17 mouse cellular contexts compared by ENCODE assay signal in the genomic region with DNA sequence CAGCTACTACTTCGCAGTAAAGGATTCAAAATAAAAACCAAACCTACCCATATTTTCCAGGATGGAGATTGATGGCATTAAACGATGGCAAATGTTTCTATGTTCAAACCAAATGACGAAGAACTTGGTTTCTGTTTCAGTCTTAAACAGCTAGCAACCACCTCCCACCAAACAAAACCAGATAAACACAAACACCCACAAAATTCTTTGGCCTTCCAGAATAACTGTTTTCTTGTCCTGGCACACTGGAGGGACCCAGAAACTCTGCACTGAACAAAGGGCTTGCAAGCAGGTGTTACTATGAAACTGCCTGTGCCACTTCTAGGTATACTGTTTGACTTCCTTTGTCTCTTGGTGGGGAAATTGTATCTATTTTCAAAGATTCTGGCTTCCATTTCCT. TPM values are rescaled to one million over a fixed set of nuclear protein-coding genes. Genes with fewer than 3 reads are reported as not detected.
DNase-seq lines count a peak whose midpoint lies in the region; TF ChIP-seq lines count a peak whose summit lies in the region.
"Had no signal": no experiment of that assay in that cellular context is flagged by ENCODE, and none has a peak within 500 bp of the region (broad histone marks: within the 10 kb centered on the region; RNA-seq: fewer than 3 reads in every experiment).

No protein-coding gene starts in this region.

- TF ChIP-seq CTCF in lung, adult 2 months (IDR thresholded peaks at IDR 0.05; ENCODE audit: insufficient read depth, low read length): no peak

- DNase-seq in heart, adult 11 months: peak; percentile 4
- DNase-seq in heart, adult 8-10 months (ENCODE audit: low spot score): no peak
- peak; percentile 2 for DNase-seq in T-cell, adult 2 months (ENCODE audit: low spot score)
- peak; percentile 61 for DNase-seq in naive thymus-derived CD4-positive, alpha-beta T cell, adult 2 months (ENCODE audit: low read depth)
- no peak for DNase-seq in cerebellum, postnatal 25 days
- DNase-seq in right cerebral cortex, postnatal 36 days (ENCODE audit: low spot score in 2 of 2): no peak
- DNase-seq in lung, adult 2 months: no peak
- DNase-seq: adrenal gland, postnatal 25 days; cerebellum, adult 8-10 months; kidney, adult 11 months; kidney, postnatal 4 days; liver, postnatal 0 days; lung, postnatal 14 days; right cerebral cortex, adult 18-20 months had no signal

- peaks cover 2% of the 10 kb centered on the region for H3K4me1 ChIP-seq in lung, adult 2 months (ENCODE audit: control insufficient read depth, insufficient read depth, low read length)
- H3K4me1 ChIP-seq: neural tube, embryonic 15.5 days had no signal

- TF ChIP-seq POLR2A in lung, adult 2 months (IDR thresholded peaks at IDR 0.05; ENCODE audit: borderline replicate concordance, extremely low read depth, low read depth, low read length): no peak

- H3K4me3 ChIP-seq in lung, adult 2 months (replicated peaks; ENCODE audit: extremely low read depth, low read depth, low read length): no peak overlapping the region
- H3K4me3 ChIP-seq: forebrain, embryonic 12.5 days; hindbrain, embryonic 10.5 days; neural tube, embryonic 15.5 days had no signal

- 77% methylated on average over 3 of the region's 3 CpGs for WGBS in lung, adult 2 months

RNA-seq across cellular contexts. Expression of a gene that starts 43.2 kb away (rescaled TPM):
- 10 to 100 TPM in 3 of 4 experiments, 1 to 10 TPM in 1; 8.5 to 11.6 (median 10.6) TPM for total RNA-seq in heart, adult 8-10 months (2022)
- 10.1 and 10.9 TPM in 2 replicates for polyA plus RNA-seq in lung, adult 2 months (2012; rRNA removed)

Comparison
In these comparisons a context has a peak if more than half of its experiments do, and no peak if none do; other contexts are left out.
1. DNase-seq: peak in heart, adult 11 months (single experiment), T-cell, adult 2 months (single experiment) and naive thymus-derived CD4-positive, alpha-beta T cell, adult 2 months (single experiment); none in heart, adult 8-10 months (single experiment), cerebellum, postnatal 25 days (0 of 2), right cerebral cortex, postnatal 36 days (0 of 2) and lung, adult 2 months (single experiment).